Mouse (Mus musculus) frontal cortex, postnatal 36 days (tissue): ENCODE data around the gene Sema3d.

Experiments
- DNase-seq, 2 experiments: peaks; one replicate each; pipeline ENCODE4 v3.0.0; 2022; ENCODE audit warnings: low spot score in 2 of 2

Gene Sema3d

DNA sequence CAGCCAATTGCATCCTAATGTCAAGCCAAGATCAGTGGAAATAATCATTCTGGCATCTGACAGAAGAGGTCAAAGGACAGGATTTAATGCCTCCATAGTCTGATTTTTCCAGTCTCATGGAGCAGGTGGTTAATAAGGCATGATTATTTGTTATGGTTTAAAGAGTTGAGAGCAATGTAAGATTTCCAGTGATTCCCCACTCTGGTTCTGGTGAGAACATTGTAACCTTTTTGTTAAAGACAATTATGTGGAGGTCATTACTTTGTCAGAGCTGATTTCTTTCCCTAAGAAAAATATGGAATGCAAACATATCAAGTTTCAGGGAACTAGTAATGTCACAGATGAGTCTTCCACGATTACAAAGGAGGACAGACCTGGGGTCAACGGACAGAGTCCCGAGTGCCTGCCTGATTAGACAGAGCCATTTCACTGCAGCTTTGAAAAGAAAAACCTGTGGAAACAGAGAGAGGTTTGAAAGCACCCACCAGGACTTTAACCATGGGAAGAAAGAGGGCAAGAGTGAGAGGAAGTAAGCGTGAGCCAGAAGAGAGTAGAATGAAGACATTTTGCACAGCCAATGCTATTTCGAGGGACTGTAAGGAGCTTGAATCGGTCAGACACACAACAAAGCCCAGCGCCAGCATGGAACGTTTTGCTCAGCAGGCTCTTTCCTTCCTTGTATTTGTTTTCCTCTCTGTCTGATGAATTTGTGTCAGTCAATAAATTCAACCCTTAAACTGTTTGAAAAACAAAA, 251.2 kb downstream of the Sema3d start:
- no peak for DNase-seq

DNA sequence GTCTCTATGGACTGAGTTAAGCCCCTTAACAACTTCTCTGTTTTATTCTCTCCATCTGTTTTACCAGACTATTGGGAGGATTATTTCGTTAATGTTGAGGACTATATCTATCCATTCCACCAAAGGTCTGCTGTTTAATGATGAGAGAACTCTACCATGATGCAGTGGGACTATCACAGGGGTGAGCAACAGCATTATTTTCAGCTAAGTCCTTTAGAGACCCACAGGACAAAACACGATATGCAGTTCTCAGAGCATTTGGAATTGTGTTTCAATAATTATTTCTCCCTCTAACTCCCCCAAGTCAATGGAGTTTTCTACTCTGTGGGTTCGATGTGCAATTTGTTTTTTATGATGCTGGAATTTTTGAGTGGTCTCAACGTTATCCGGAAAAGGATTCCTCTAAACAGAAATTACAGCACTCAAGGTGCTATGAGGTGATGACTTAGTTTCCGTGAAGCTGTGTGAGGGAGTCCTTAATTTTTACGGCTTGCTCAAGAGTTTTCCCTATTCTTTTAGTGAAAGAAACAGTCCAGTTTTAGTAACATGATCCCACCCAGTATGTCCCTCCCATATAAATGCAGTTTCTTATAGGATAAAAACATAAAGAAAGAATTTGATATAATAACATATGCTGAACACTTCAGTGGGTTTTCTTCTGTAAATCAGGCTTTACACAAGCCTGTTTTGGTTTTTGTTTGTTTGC, 254.7 kb downstream of the Sema3d start:
- DNase-seq: no peak
